Mouse (Mus musculus) lung, embryonic 16.5 days (tissue): ENCODE results near the gene Lrch2. TPM values are rescaled to one million over a fixed set of nuclear protein-coding genes. Genes with fewer than 3 reads are reported as not detected.

Experiments used
- ATAC-seq: fragments of 200-750 bp; cut with Nextera tagmentation; 2 replicates; pipeline ENCODE4 v1.8.0; 2017; ENCODE audit warnings: low read depth, mild to moderate bottlenecking, moderate library complexity
- H3K27ac ChIP-seq: fragments of 300-500 bp; sonication (generic); 2 replicates; pipeline ENCODE4 v1.5.1; 2014; ENCODE audit warnings: mild to moderate bottlenecking, control low read depth, low read length
- H3K27me3 ChIP-seq: fragments of 300-500 bp; sonication (generic); 2 replicates; pipeline ENCODE4 v1.6.1; 2014; ENCODE audit warnings: low read depth, low read length, mixed read lengths; ENCODE audit not compliant: control insufficient read depth, insufficient read depth
- H3K36me3 ChIP-seq: fragments of 300-500 bp; sonication (generic); 2 replicates; pipeline ENCODE4 v1.6.1; 2014; ENCODE audit warnings: low read length; ENCODE audit not compliant: control insufficient read depth, insufficient read depth
- H3K4me1 ChIP-seq: fragments of 300-500 bp; sonication (generic); replicated peaks from 2 replicates; pipeline ENCODE4 v1.6.1; 2014; ENCODE audit warnings: low read length, mixed read lengths; ENCODE audit not compliant: control insufficient read depth, insufficient read depth
- H3K4me2 ChIP-seq: fragments of 300-500 bp; sonication (generic); 2 replicates; pipeline ENCODE4 v1.6.1; 2014; ENCODE audit warnings: low read depth, low read length, control low read depth
- H3K4me3 ChIP-seq: fragments of 300-500 bp; sonication (generic); 2 replicates; pipeline ENCODE4 v1.5.1; 2014; ENCODE audit warnings: mild to moderate bottlenecking, low read length, control low read depth
- H3K9ac ChIP-seq: fragments of 300-500 bp; sonication (generic); 2 replicates; pipeline ENCODE4 v1.6.1; 2014; ENCODE audit warnings: low read length, control low read depth
- H3K9me3 ChIP-seq: fragments of 300-500 bp; sonication (generic); 2 replicates; pipeline ENCODE4 v1.6.1; 2016; ENCODE audit warnings: low read length; ENCODE audit not compliant: control insufficient read depth
- WGBS: fragments of 180-500 bp; shearing (Covaris S2); extraction: QIAGEN DNeasy Blood & Tissue Kit; methylation state at CpG from one replicate; pipeline ENCODE4 v1.1.7; 2014; 5-methylcytosine and 5-hydroxymethylcytosine counted together
- polyA plus RNA-seq: library from polyadenylated mRNA; unstranded; fragments of >200 nt; fragmentation: Nextera tagmentation; extraction: Ambion mirVana; gene quantifications from 2 replicates; pipeline ENCODE4 v1.2.1, GENCODE M21; 2015

The Lrch2 gene
- polyA plus RNA-seq, 1 experiment from 2014 or later: 3.2 TPM

DNA sequence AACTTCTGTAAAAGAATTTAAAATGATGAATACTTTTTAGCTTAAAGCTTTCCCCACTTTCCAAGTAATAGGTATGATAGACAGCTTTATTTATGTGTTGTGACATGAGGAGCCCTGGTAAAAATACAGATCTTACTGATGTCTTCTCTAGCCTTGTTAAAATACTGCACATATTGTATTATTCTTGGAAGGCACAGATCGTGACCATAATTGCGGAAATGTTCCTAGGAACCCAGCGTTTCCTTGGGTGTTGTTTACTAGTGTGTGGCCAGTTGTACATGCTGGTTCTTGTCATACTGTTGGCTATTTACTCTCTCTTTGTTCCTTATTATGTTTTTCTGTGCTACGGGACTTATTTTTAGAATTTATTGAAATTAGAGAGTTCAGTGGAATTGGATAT, 110.5 kb downstream of the Lrch2 start:
- Histone ChIP-seq H3K36me3 (no peaks in the 10 kb centered on the region), H3K4me3 (no peak overlapping the region), H3K4me2 (no peak overlapping the region), H3K27ac (no peak overlapping the region), H3K9me3 (no peaks in the 10 kb centered on the region), H3K4me1 (no peaks in the 10 kb centered on the region), H3K9ac (no peak overlapping the region), H3K27me3 (no peaks in the 10 kb centered on the region)
- no peak for ATAC-seq
- 76% methylated on average over 4 of the region's 4 CpGs for WGBS

DNA sequence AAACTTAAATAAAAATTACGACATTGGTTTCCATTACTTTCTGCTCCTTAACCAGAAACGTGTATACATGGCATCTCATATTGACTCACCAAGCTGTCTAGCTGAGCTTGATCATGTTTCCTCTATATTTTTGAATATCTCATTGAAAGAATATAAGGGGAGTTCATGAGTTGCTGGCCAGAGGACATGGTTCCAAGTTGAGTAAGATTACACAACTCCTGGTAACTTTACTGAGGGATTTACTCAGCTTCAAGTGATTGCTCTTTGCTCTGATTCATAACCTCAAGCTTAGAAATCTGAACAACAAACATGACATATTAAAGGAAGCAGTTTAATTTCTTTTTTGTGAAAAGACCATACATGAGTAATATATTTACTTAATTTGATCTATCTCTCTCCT, 118.5 kb downstream of the Lrch2 start:
- no peak overlapping the region for H3K4me3 ChIP-seq
- 72% methylated on average over 2 of the region's 2 CpGs for WGBS
- no peak for ATAC-seq
- no peak overlapping the region for H3K4me2 ChIP-seq
- no peak overlapping the region for H3K9ac ChIP-seq
- no peaks in the 10 kb centered on the region for H3K27me3 ChIP-seq
- no peaks in the 10 kb centered on the region for H3K4me1 ChIP-seq
- H3K27ac ChIP-seq: no peak overlapping the region
- no peaks in the 10 kb centered on the region for H3K36me3 ChIP-seq
- H3K9me3 ChIP-seq: no peaks in the 10 kb centered on the region

DNA sequence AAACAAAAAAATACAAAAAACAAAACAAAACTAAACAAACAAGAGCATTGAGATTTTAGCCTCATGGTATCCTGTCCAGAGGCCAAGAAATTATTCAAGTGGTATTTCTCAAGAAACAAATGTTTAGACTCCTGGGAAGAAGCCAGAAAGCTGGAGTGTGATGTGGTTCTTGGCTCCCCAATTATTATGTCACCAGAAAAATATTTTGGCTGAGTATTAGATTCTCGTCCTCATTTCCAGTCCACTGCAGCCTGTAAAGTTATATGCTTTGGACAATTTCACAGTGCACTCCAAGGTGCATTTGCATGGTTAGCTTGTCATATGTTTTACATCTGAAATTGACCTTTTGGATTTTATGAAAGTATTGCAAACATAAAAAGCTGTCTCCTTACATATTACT, 124.1 kb downstream of the Lrch2 start:
- H3K27ac ChIP-seq: no peak overlapping the region
- H3K4me2 ChIP-seq: no peak overlapping the region
- no peaks in the 10 kb centered on the region for H3K36me3 ChIP-seq
- H3K27me3 ChIP-seq: no peaks in the 10 kb centered on the region
- no peak overlapping the region for H3K4me3 ChIP-seq
- no peaks in the 10 kb centered on the region for H3K9me3 ChIP-seq
- no peak overlapping the region for H3K9ac ChIP-seq
- 20% methylated on average over 1 of the region's 1 CpGs for WGBS
- H3K4me1 ChIP-seq: no peaks in the 10 kb centered on the region
- ATAC-seq: peak; percentile 88

DNA sequence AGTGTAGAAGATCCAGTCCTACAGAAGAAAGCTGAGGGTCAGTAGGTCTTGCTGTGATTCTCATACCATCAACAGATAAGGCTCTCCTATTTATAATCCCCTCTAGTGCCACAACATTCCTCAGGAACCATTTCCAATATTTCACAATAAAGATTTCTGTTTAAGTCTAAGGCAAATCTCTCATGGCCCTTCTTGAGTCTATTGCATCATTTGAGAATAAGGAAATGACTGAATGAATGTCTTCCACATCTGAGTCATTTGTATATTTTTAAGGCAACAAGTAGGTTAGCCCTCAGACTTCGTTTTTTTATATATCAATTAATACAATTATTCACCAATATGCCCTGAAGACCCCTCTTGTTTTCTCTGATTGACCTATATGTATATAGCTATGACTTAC, 124.8 kb downstream of the Lrch2 start, which contains the start of gene Il13ra2:
Gene Il13ra2, minus strand, starts transcription at position 64 of the 400 bp plus-strand sequence.
- no peak within 1 kb of the TSS for H3K4me2 ChIP-seq
- H3K27me3 ChIP-seq: no peaks in the 10 kb centered on the region
- no peaks in the 10 kb centered on the region for H3K36me3 ChIP-seq
- H3K4me3 ChIP-seq: no peak within 1 kb of the TSS
- no peak within 1 kb of the TSS for H3K27ac ChIP-seq
- no peak within 1 kb of the TSS for H3K9ac ChIP-seq
- WGBS: 30% methylated on average over 1 of the region's 1 CpGs
- no peak for ATAC-seq
- no peaks in the 10 kb centered on the region for H3K9me3 ChIP-seq
- H3K4me1 ChIP-seq: no peaks in the 10 kb centered on the region

Other genes starting within 250 kb of the Lrch2 start
- gene Il13ra2, start 124.9 kb downstream of the Lrch2 start, polyA plus RNA-seq: not detected in 2 replicates
- not detected in 2 replicates for gene Vmn1r239-ps, start 100.4 kb downstream of the Lrch2 start, polyA plus RNA-seq
- not detected in 2 replicates for gene Gm15128, start 211.9 kb upstream of the Lrch2 start, polyA plus RNA-seq